Mouse (Mus musculus) bone marrow, adult 2 months (tissue): Measurements from ENCODE around the gene Mtx2.

Source experiments
- CTCF ChIP-seq: fragments of 200-500 bp; IDR thresholded peaks from 2 replicates; pipeline ENCODE4 v1.5.1; 2011; ENCODE audit warnings: low read length, control low read depth; ENCODE audit not compliant: control insufficient read depth, insufficient read depth
- POLR2A ChIP-seq: fragments of 200-500 bp; IDR thresholded peaks from 2 replicates; pipeline ENCODE4 v1.6.1; 2011; ENCODE audit warnings: low read depth, mild to moderate bottlenecking, control low read depth, low read length, borderline replicate concordance; ENCODE audit not compliant: control insufficient read depth

DNA sequence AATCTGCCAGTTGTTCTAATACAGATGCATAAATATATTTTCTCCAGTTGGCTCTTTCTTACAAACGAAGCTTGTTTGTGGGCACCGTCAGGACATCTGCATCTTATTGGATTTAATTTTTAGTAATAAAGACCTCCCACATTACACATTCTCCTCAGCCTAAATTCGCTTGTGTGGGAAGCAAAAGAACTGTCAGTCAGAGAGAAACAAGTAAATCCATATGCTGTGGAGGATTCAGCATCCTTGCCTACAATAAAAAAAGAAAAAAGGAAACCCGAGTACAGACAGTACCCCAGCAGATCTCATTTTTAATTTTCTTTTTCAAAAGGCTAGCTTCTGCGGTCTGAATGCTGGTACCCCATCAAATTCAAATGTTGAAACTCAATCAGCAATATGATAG, 2.9 kb upstream of the Mtx2 start:
- TF ChIP-seq CTCF, result no peak
- TF ChIP-seq POLR2A, result no peak
